Mouse (Mus musculus) bone marrow, adult 2 months (tissue): ENCODE measurements around the gene Il7r.

Source experiments
- CTCF ChIP-seq: fragments of 200-500 bp; IDR thresholded peaks from 2 replicates; pipeline ENCODE4 v1.5.1; 2011; ENCODE audit warnings: low read length, control low read depth; ENCODE audit not compliant: control insufficient read depth, insufficient read depth
- POLR2A ChIP-seq: fragments of 200-500 bp; IDR thresholded peaks from 2 replicates; pipeline ENCODE4 v1.6.1; 2011; ENCODE audit warnings: low read depth, mild to moderate bottlenecking, control low read depth, low read length, borderline replicate concordance; ENCODE audit not compliant: control insufficient read depth

DNA sequence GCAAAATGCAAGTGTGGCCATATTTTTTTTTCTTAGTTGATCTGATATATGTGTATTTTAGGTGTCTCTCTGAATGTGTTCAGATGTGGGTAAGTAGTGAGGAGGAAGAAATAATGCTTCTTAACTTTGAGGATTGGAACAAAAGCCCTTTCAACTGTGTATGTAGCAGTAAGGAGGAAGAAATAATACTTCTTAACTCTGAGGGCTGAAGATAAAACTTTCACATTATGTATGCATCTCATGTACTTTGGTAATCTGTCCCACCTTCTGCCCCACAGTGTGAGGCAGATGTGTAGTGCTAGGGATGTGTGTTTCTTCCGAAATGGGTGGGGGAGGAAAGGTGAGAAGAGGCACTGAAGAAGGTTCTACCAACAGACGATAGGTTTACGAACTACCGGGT lies 37.3 kb upstream of the Il7r start:
- TF ChIP-seq CTCF: no peak
- TF ChIP-seq POLR2A: no peak
